Mouse (Mus musculus) layer of hippocampus, adult 2 months (tissue): Measurements from ENCODE around the gene Clic4. TPM values are rescaled to one million over a fixed set of nuclear protein-coding genes. Genes with fewer than 3 reads are reported as not detected.

ENCODE experiments used
- DNase-seq, 2 experiments: peaks; one replicate each; pipeline ENCODE4 v3.0.0; 2022; ENCODE audit warnings: low spot score in 2 of 2
- H3K27ac ChIP-seq: fragments of 200-600 bp; 2 replicates; pipeline ENCODE4 v1.8.1; 2022
- H3K4me3 ChIP-seq: fragments of 200-600 bp; 2 replicates; pipeline ENCODE4 v1.8.1; 2022; ENCODE audit warnings: mild to moderate bottlenecking
- CTCF ChIP-seq: fragments of 200-600 bp; conservative IDR thresholded peaks from 2 replicates; pipeline ENCODE4 v1.8.1; 2022; ENCODE audit warnings: antibody characterized with exemption, mild to moderate bottlenecking, moderate library complexity
- total RNA-seq, 2 experiments: library from RNA; stranded (reverse); gene quantifications; 2 replicates each; pipeline ENCODE4 v1.2.3; 2021

Clic4 gene
- total RNA-seq, 2 experiments from 2014 or later = 31.2 to 34.2 TPM

DNA sequence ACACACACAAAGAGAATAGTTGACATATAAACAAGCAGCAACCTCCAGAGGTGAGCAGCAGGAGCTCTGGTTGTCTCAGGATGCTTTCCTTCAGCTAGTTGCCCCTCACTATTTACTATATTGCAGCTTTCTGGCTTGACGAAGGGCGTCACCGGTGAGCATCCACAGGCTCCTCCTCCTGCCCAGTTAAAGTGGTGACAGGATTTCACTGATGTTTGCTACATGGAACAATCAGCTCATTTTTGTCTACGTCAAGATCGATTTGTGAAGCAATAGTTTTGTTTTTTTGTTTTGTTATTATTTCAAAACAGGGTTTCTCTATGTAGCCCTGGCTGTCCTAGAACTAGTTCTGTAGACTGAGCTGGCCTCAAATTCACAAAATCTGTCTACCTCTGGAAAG, 41.1 kb downstream of the Clic4 start:
- no peak for DNase-seq
- TF ChIP-seq CTCF = no peak
- Histone ChIP-seq H3K4me3 (no peak overlapping the region), H3K27ac (no peak overlapping the region)

- no peak for TF ChIP-seq CTCF
- Histone ChIP-seq H3K4me3 (no peak overlapping the region), H3K27ac (no peak overlapping the region)
- DNase-seq = no peak
Measured at GRCm38 (mm10) chr4:135231136-135231535, 41.5 kb downstream of the Clic4 start.

GRCm38 (mm10) chr4:135230661-135231060, 42.0 kb downstream of the Clic4 start:
- H3K4me3 ChIP-seq = no peak overlapping the region
- no peak for TF ChIP-seq CTCF
- DNase-seq = no peak
- 0 out of 2 replicates have a peak overlapping the region, but pooled peaks have one; percentile 18 for H3K27ac ChIP-seq

DNA sequence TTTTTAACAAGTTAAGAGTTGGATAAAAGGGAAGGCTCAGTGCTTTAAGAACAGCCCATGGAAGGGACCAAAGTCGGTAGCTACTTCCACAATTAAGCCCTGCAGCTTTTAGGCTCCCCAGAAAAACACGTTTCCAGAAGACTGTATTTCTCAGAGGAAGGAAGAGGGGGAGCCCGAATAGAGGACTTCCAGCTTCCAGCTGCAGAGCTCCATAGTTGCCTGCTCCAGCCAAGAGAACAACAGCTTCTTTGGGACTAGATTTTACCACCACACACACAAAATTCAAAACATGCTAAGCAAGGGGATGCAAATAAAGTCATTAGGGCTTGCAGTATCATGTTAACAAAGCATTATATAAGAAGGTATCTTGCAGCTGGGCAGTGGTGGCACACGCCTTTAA, 42.7 kb downstream of the Clic4 start:
- no peak for DNase-seq
- TF ChIP-seq CTCF = no peak
- no peak overlapping the region for H3K4me3 ChIP-seq
- no peak overlapping the region for H3K27ac ChIP-seq

- H3K27ac ChIP-seq = no peak overlapping the region
- no peak for DNase-seq
- TF ChIP-seq CTCF = no peak
- no peak overlapping the region for H3K4me3 ChIP-seq
Measured at GRCm38 (mm10) chr4:135228136-135228535, 44.5 kb downstream of the Clic4 start.

DNA sequence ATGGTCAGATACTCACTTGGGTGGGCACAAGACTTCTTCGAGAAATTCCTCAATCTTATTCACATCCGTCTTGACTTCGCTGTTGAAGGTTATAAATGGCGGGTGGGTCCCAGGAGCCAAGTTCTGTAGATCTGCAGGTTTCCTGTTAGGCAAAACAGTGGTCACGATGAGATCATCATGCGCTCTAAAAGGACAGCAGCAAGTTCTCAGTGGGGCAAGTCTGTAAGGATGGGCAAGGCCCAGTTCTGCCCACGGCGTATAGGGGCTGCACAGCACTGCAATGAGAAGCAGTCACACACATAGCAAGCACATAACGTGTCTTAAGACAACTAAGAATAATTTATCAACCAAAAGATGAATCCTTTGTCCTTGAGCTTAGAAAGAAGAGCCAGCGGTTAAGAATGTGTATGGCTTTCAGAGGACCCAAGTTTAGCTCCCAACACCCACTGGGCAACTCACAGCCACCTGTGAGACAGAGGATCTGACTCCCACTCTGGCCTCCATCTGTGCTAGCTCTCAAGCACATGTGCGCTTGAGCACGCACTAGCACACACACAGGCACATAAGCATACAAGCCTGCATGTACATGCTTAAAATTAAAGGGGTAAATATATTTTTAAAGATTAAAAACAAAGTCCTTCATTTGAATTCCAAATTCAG, 46.5 kb downstream of the Clic4 start:
- Histone ChIP-seq H3K4me3 (no peak overlapping the region), H3K27ac (no peak overlapping the region)
- no peak for TF ChIP-seq CTCF
- no peak for DNase-seq

GRCm38 (mm10) chr4:135223808-135224207, 48.8 kb downstream of the Clic4 start:
- H3K4me3 ChIP-seq = no peak overlapping the region
- TF ChIP-seq CTCF = no peak
- no peak for DNase-seq
- peak overlapping the region; percentile 12 for H3K27ac ChIP-seq

DNA sequence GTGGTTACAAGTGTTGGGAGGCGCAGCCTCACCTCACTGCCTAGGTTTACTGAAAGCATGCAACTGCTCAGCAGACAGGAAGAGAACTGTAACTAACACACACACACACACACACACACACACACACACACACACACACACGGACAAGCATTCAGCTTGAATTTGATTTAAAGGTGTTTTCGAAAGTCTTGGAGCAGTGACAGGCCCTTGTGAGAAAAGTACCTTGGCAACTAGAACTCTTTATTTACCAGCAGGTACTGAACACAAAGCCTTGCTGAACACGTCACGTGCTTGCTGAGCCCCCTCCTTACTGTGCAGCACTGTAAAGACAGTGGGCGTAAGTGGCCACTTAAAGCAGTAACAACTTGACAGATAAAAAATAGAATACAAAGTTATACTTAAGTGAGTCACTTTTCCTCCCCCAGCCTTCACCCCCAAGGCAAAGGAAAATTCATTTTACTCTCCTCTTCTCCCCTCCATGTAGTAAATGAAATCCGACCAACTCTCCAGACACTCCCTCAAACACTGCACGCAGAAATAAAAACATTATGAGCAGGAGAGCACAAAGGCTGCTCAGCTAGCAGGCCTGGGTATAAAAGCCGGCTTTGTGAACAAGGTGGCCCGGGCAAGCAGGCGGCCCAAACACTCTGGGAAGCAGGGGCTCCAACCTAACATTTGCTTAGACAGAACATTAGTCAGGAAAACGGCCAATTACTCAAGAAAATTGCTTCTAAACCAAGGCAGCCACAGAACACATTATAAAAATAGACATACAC, 50.8 kb downstream of the Clic4 start:
- no peak for TF ChIP-seq CTCF
- H3K4me3 ChIP-seq = no peak overlapping the region
- no peak overlapping the region for H3K27ac ChIP-seq
- no peak for DNase-seq

DNA sequence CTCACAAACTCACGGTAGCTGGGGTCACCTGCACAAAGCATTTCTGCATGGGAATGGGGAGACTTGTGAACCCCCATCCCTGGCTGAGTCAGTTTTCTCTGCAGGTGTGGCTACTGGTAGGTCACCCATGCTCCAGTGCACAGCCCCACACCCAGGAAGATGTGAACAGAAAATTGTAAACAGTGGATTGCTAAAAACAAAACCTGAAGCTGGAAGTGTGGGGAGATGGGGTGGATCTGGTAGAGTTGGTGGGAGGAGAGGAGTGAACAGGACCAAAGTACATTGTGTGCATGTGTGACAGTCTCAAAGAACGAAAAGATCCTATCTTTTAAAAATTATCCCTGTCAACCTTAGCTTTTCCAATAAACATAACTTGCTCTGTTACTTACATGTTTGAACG, 52.0 kb downstream of the Clic4 start:
- H3K27ac ChIP-seq = no peak overlapping the region
- DNase-seq = no peak
- no peak for TF ChIP-seq CTCF
- H3K4me3 ChIP-seq = no peak overlapping the region

GRCm38 (mm10) chr4:135219652-135220051, 53.0 kb downstream of the Clic4 start:
- peak; percentile 95 for TF ChIP-seq CTCF
- peak; percentile 62 to 85 for DNase-seq
- Histone ChIP-seq H3K4me3 (no peak overlapping the region), H3K27ac (no peak overlapping the region)

DNA sequence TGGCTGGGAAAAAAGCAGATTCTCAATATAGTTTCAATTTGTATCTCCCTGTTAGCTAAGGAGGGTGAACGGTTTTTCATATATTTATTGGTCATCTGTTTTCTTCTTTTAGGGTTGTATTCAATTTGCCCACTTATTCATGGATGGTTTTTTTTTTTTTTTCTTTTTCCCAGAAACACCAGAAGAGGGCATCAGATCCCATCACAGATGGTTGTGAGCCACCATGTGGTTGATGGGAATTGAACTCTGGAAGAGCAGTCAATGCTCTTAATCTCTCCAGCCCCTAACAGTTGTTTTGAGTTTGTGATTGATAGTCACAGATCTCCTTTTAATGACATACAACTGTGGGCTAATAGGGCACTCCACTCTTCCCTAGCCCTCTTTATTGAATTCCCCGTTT, 62.8 kb downstream of the Clic4 start:
- TF ChIP-seq CTCF = no peak
- no peak for DNase-seq
- H3K27ac ChIP-seq = no peak overlapping the region
- no peak overlapping the region for H3K4me3 ChIP-seq

DNA sequence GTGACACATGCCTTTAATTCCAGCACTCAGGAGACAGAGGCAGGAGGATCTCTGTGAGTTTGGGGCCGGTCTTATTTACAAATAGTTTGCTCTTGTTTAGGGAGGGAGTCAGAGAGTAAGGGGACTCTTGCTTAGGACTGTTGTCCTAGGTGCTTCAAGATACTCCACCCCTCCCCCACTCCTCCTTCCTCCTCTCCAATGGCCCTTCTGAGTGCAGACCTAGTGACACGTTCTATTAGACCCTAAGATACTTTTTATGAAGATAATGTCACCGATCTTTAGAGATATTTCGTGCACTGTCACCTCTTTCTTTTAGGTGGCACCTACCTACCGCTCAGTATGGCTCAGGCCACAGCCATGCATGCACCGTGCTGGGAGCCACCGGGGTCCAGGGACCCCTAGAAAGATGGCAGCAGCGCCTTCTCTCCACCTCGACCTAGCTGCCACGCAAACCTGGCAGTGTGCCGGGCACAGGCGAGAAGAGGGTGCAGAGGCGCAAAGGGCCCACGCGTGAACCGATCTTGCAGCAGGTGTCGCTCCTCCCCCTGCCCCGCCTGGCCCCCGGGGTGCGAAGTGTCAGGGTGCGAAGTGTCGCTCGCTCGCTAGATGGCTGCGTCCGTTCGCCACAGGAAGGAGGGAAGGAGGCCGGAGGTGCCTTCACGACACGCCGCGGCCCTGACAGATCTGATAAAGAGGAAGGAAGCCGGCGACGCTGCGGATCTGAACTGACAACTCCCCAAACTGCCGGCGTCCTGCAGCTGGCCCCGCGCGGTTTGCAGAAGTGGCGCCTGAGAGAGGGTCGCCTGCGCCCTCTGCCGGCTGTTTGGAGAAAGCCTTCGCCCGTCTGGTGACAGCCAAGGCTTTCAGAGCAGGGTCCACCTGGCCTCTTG, 66.7 kb downstream of the Clic4 start:
- Histone ChIP-seq H3K27ac (no peak overlapping the region), H3K4me3 (peak overlapping the region; percentile 40)
- TF ChIP-seq CTCF = peak; percentile 97
- peak; percentile 56 to 78 for DNase-seq

GRCm38 (mm10) chr4:135205254-135205653, 67.4 kb downstream of the Clic4 start:
- DNase-seq = no peak
- Histone ChIP-seq H3K27ac (no peak overlapping the region), H3K4me3 (no peak overlapping the region)
- no peak for TF ChIP-seq CTCF
